Mouse (Mus musculus) liver, adult (tissue): ENCODE results near the gene Car11.

Source experiments
- GATA4 ChIP-seq: IDR thresholded peaks from 2 replicates; pipeline ENCODE4 v1.6.1; 2014; ENCODE audit warnings: mild to moderate bottlenecking, low read length; ENCODE audit not compliant: insufficient replicate concordance

Car11 gene

DNA sequence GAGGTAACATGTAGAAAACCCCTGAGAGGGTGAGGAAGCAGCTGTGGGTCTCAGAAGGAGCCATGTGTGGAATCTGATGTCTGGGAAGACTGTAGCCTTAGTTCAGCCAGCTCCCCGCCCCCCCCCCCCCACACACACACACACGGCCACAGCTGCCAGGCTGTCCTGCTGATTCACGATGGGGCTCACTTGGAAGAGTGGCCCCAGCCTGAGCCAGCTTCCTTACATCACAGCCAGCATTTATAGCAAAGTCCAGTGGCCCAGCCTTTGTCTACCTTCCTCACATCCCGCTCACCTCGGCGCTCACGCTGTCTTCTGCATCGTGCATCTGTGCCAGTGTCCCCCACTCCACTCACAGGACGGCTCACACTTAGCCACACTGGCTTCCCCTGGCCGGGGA, 49.8 kb downstream of the Car11 start:
- TF ChIP-seq GATA4, result no peak

DNA sequence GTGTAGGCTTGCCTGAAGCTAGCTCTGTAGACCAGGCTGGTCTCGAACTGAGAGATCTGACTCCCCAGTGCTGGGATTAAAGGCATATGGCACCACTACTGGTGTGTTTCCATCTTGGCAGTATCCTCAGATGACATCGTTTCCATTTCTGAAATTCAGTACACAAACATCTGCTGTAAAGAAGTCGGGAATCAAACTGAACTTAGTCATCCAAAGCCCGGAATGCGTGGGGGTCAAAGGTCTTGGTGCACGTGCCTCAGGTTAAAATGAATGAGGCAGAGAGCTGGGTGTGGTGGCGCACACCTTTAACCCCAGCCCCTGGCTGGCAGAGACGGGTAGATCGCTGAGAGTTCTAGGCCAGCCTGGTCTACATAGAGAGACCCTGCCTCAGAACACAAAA, 50.5 kb downstream of the Car11 start:
- TF ChIP-seq GATA4, result no peak
